Mouse (Mus musculus): Measurements from ENCODE around the gene Usmg5.
"Not testable (repeated sequence)": the region's sequence is repeated elsewhere in the genome, so short reads cannot be mapped to it uniquely, and the experiment has no call there.

GRCm38 (mm10) chr19:47139611-47140010 lies 49.2 kb upstream of the Usmg5 start:
- not testable (repeated sequence) for TF ChIP-seq CTCF (conservative IDR thresholded peaks at IDR 0.05; ENCODE audit: low read length); NANOG (IDR thresholded peaks at IDR 0.05; ENCODE audit: borderline replicate concordance, low read length)
